Comparison of ENCODE assay signal across 24 mouse cellular contexts in genomic region chr4:139506727-139507126, GRCm38 (mm10). TPM values are rescaled to one million over a fixed set of nuclear protein-coding genes. Genes with fewer than 3 reads are reported as not detected.
DNase-seq lines count a peak whose midpoint lies in the region; ATAC-seq lines count a peak whose summit lies in the region.
"Had no signal": no experiment of that assay in that cellular context is flagged by ENCODE, and none has a peak within 500 bp of the region (broad histone marks: within the 10 kb centered on the region; RNA-seq: fewer than 3 reads in every experiment).

No protein-coding gene starts in this region.

- H3K36me3 ChIP-seq in intestine, embryonic 16.5 days (ENCODE audit: control insufficient read depth, insufficient read depth, low read length), result no peaks in the 10 kb centered on the region
- H3K36me3 ChIP-seq in intestine, embryonic 15.5 days, result no peaks in the 10 kb centered on the region
- no peaks in the 10 kb centered on the region for H3K36me3 ChIP-seq in stomach, embryonic 14.5 days (ENCODE audit: control insufficient read depth, insufficient read depth, low read length)
- H3K36me3 ChIP-seq in stomach, embryonic 16.5 days (ENCODE audit: control insufficient read depth, insufficient read depth, low read length), result no peaks in the 10 kb centered on the region
- H3K36me3 ChIP-seq: embryonic facial prominence, embryonic 13.5 days; embryonic facial prominence, embryonic 15.5 days; forebrain, embryonic 10.5 days; forebrain, embryonic 12.5 days had no signal

- no peak overlapping the region for H3K4me2 ChIP-seq in intestine, embryonic 16.5 days (ENCODE audit: low read depth, low read length)
- no peak overlapping the region for H3K4me2 ChIP-seq in intestine, embryonic 15.5 days (replicated peaks)
- H3K4me2 ChIP-seq in stomach, embryonic 14.5 days (replicated peaks; ENCODE audit: low read depth, low read length), result no peak overlapping the region
- no peak overlapping the region for H3K4me2 ChIP-seq in stomach, embryonic 16.5 days (ENCODE audit: low read depth, low read length)
- H3K4me2 ChIP-seq: embryonic facial prominence, embryonic 13.5 days; embryonic facial prominence, embryonic 15.5 days; forebrain, embryonic 12.5 days had no signal

- peak; percentile 28; the same call in 1 of the 2 replicates for ATAC-seq in intestine, embryonic 16.5 days
- no peak for ATAC-seq in intestine, embryonic 15.5 days
- peak; percentile 66 for ATAC-seq in stomach, embryonic 14.5 days (ENCODE audit: insufficient number of reproducible peaks, insufficient read depth, low FRiP score, low read depth)
- peak; percentile 79; the same call in 1 of the 2 replicates for ATAC-seq in stomach, embryonic 16.5 days (ENCODE audit: insufficient read depth, low FRiP score)
- ATAC-seq: forebrain, embryonic 14.5 days had no signal

- peaks cover 6% of the 10 kb centered on the region; the same call in 1 of the 2 replicates for H3K9me3 ChIP-seq in intestine, embryonic 16.5 days (ENCODE audit: control insufficient read depth, low read length)
- no peaks in the 10 kb centered on the region for H3K9me3 ChIP-seq in intestine, embryonic 15.5 days
- no peaks in the 10 kb centered on the region for H3K9me3 ChIP-seq in stomach, embryonic 14.5 days (ENCODE audit: control insufficient read depth, low read depth, low read length)
- H3K9me3 ChIP-seq in stomach, embryonic 16.5 days (replicated peaks; ENCODE audit: control insufficient read depth, low read length), result peaks cover 8% of the 10 kb centered on the region; the same call in 1 of the 2 replicates
- H3K9me3 ChIP-seq: embryonic facial prominence, embryonic 13.5 days; embryonic facial prominence, embryonic 15.5 days; forebrain, embryonic 12.5 days had no signal

- H3K9ac ChIP-seq in intestine, embryonic 16.5 days (ENCODE audit: low read depth, low read length), result no peak overlapping the region
- no peak overlapping the region for H3K9ac ChIP-seq in intestine, embryonic 15.5 days
- H3K9ac ChIP-seq in stomach, embryonic 14.5 days (replicated peaks; ENCODE audit: low read depth, low read length), result no peak overlapping the region
- H3K9ac ChIP-seq in stomach, embryonic 16.5 days (ENCODE audit: low read length), result no peak overlapping the region
- H3K9ac ChIP-seq: embryonic facial prominence, embryonic 13.5 days; embryonic facial prominence, embryonic 15.5 days; forebrain, embryonic 12.5 days had no signal

- DNase-seq in gastrocnemius, postnatal 10 days, result no peak
- no peak for DNase-seq in heart, adult 11 months
- DNase-seq in layer of hippocampus, adult 9-10 months (ENCODE audit: low spot score), result no peak
- DNase-seq: adrenal gland, adult 2 months; adrenal gland, postnatal 10 days; adrenal gland, postnatal 25 days; B cell, adult 2 months; cerebellum, adult 11 months; cerebellum, adult 18-20 months; cerebellum, adult 8-10 months; cerebellum, adult 9-11 months; cerebellum, postnatal 14 days; cerebellum, postnatal 36 days; embryo, embryonic 11 days had no signal

- H3K27me3 ChIP-seq in intestine, embryonic 16.5 days (replicated peaks; ENCODE audit: control insufficient read depth, insufficient read depth, low read length), result no peaks in the 10 kb centered on the region
- H3K27me3 ChIP-seq in intestine, embryonic 15.5 days (replicated peaks), result no peaks in the 10 kb centered on the region
- no peaks in the 10 kb centered on the region for H3K27me3 ChIP-seq in stomach, embryonic 14.5 days (ENCODE audit: control insufficient read depth, insufficient read depth, low read length)
- H3K27me3 ChIP-seq in stomach, embryonic 16.5 days (ENCODE audit: control insufficient read depth, insufficient read depth, low read length), result no peaks in the 10 kb centered on the region
- H3K27me3 ChIP-seq: embryonic facial prominence, embryonic 13.5 days; embryonic facial prominence, embryonic 15.5 days had no signal

- 83% methylated on average over 11 of the region's 11 CpGs for WGBS in intestine, embryonic 16.5 days
- WGBS in intestine, embryonic 15.5 days, result 84% methylated on average over 11 of the region's 11 CpGs
- WGBS in stomach, embryonic 14.5 days, result 85% methylated on average over 11 of the region's 11 CpGs
- 78% methylated on average over 11 of the region's 11 CpGs for WGBS in stomach, embryonic 16.5 days

- no peak overlapping the region for H3K4me3 ChIP-seq in intestine, embryonic 16.5 days (ENCODE audit: low read length)
- H3K4me3 ChIP-seq in intestine, embryonic 15.5 days (replicated peaks), result no peak overlapping the region
- no peak overlapping the region for H3K4me3 ChIP-seq in stomach, embryonic 14.5 days (ENCODE audit: low read depth, low read length)
- no peak overlapping the region for H3K4me3 ChIP-seq in stomach, embryonic 16.5 days (replicated peaks; ENCODE audit: low read length)
- H3K4me3 ChIP-seq: embryonic facial prominence, embryonic 13.5 days; embryonic facial prominence, embryonic 15.5 days; erythroblast, embryonic 14.5 days; forebrain, embryonic 10.5 days; forebrain, embryonic 12.5 days had no signal

- H3K27ac ChIP-seq in intestine, embryonic 16.5 days (ENCODE audit: low read length), result no peak overlapping the region
- H3K27ac ChIP-seq in intestine, embryonic 15.5 days, result no peak overlapping the region
- no peak overlapping the region for H3K27ac ChIP-seq in stomach, embryonic 14.5 days (ENCODE audit: low read length)
- no peak overlapping the region for H3K27ac ChIP-seq in stomach, embryonic 16.5 days (ENCODE audit: low read length)
- H3K27ac ChIP-seq: embryonic facial prominence, embryonic 13.5 days; embryonic facial prominence, embryonic 15.5 days; forebrain, embryonic 10.5 days; forebrain, embryonic 12.5 days had no signal

- no peaks in the 10 kb centered on the region; the same call in 1 of the 2 replicates for H3K4me1 ChIP-seq in intestine, embryonic 16.5 days (ENCODE audit: control insufficient read depth, insufficient read depth, low read length)
- peaks cover 5% of the 10 kb centered on the region; the same call in 1 of the 2 replicates for H3K4me1 ChIP-seq in intestine, embryonic 15.5 days (replicated peaks)
- no peaks in the 10 kb centered on the region for H3K4me1 ChIP-seq in stomach, embryonic 14.5 days (ENCODE audit: control insufficient read depth, insufficient read depth, low read length)
- H3K4me1 ChIP-seq in stomach, embryonic 16.5 days (ENCODE audit: control insufficient read depth, insufficient read depth, low read length), result no peaks in the 10 kb centered on the region
- H3K4me1 ChIP-seq: embryonic facial prominence, embryonic 13.5 days; embryonic facial prominence, embryonic 15.5 days had no signal

RNA-seq across cellular contexts. Expression of gene Iffo2, which starts 23.6 kb away (rescaled TPM):
- polyA plus RNA-seq in intestine, embryonic 16.5 days (2015; fragmentation: Nextera tagmentation; extraction: Ambion mirVana), result 1.9 and 2.0 TPM in 2 replicates
- polyA plus RNA-seq in intestine, embryonic 15.5 days (2015; fragmentation: Nextera tagmentation; extraction: Ambion mirVana), result 2.9 and 3.2 TPM in 2 replicates
- polyA plus RNA-seq in stomach, embryonic 14.5 days (2014; fragmentation: Nextera tagmentation; extraction: Ambion mirVana), result 5.7 and 6.1 TPM in 2 replicates
- polyA plus RNA-seq in stomach, embryonic 16.5 days (2015; fragmentation: Nextera tagmentation; extraction: Ambion mirVana), result 1.8 and 2.4 TPM in 2 replicates
- total RNA-seq in gastrocnemius, postnatal 10 days (2021), result 1 to 10 TPM; 5.6 to 7.5 TPM
- polyA plus RNA-seq: erythroblast, embryonic 14.5 days had no signal
